Mouse (Mus musculus): Measurements from ENCODE around the gene Rcbtb2. TPM values are rescaled to one million over a fixed set of nuclear protein-coding genes. Genes with fewer than 3 reads are reported as not detected.
A peak's percentile ranks its signal among the peaks of the same experiment; 100 is the strongest.
"Not testable (repeated sequence)": the region's sequence is repeated elsewhere in the genome, so short reads cannot be mapped to it uniquely, and the experiment has no call there.

Rcbtb2 gene
- polyA plus RNA-seq, 1 experiment from 2014 or later = 136 TPM

- Histone ChIP-seq H3K27me3 (ENCODE audit: control insufficient read depth, insufficient read depth, low read length) (no peaks in the 10 kb centered on the region), H3K9me3 (ENCODE audit: control insufficient read depth, low read length) (no peaks in the 10 kb centered on the region), H3K4me2 (replicated peaks; ENCODE audit: low read depth, low read length) (no peak overlapping the region), H3K36me3 (ENCODE audit: control insufficient read depth, insufficient read depth, low read length) (no peaks in the 10 kb centered on the region), H3K4me1 (ENCODE audit: control insufficient read depth, insufficient read depth, low read length) (0 out of 2 replicates have a peak, but pooled peaks cover 3% of the 10 kb centered on the region), H3K27ac (ENCODE audit: low read depth, low read length) (no peak overlapping the region), H3K4me3 (ENCODE audit: low read length) (no peak overlapping the region), H3K9ac (ENCODE audit: low read depth, low read length) (no peak overlapping the region)
- ATAC-seq (ENCODE audit: low FRiP score, low TSS enrichment) = no peak
- 86% methylated on average over 1 of the region's 1 CpGs for WGBS
Observed at GRCm38 (mm10) chr14:73111091-73111490, 11.7 kb upstream of the Rcbtb2 start.

DNA sequence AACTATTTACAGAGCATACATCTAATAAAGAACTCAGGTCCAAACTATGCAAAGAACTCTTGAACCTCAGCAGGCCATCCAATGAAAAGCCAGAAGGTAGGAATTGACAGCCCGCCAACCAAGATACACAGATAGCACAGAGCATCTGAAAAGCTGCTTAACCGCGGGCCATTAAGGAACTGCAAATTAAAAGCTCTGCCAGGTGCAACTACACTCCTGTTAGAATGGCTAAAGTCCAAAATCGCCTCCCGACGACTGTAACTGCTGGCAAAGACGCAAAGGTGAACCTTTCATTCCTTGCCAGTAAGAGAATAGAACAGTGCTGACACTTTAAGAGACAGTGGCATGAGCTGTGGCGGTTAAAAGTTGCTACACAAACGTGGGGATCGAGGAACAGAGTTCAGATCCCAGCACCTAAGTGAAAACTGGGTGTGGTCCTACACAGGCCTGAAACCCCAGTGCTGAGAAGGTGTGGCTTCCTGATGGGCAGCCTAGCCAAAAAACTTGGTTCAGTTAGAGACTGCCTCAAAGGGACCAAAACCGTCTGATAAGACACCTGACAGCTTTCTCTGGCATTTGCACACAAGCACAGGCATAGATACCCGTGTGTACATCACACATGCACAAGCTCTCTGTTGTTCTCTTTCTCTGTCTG, 10.5 kb upstream of the Rcbtb2 start:
- Histone ChIP-seq H3K4me1 (ENCODE audit: control insufficient read depth, insufficient read depth, low read length) (0 out of 2 replicates have a peak, but pooled peaks cover under 1% of the 10 kb centered on the region), H3K9me3 (ENCODE audit: control insufficient read depth, low read length) (no peaks in the 10 kb centered on the region), H3K27me3 (ENCODE audit: control insufficient read depth, insufficient read depth, low read length) (no peaks in the 10 kb centered on the region), H3K4me2 (replicated peaks; ENCODE audit: low read depth, low read length) (no peak overlapping the region), H3K36me3 (ENCODE audit: control insufficient read depth, insufficient read depth, low read length) (no peaks in the 10 kb centered on the region), H3K9ac (ENCODE audit: low read depth, low read length) (no peak overlapping the region), H3K27ac (ENCODE audit: low read depth, low read length) (no peak overlapping the region), H3K4me3 (ENCODE audit: low read length) (no peak overlapping the region)
- no peak for ATAC-seq (ENCODE audit: low FRiP score, low TSS enrichment)
- WGBS = 75% methylated on average over 12 of the region's 12 CpGs

DNA sequence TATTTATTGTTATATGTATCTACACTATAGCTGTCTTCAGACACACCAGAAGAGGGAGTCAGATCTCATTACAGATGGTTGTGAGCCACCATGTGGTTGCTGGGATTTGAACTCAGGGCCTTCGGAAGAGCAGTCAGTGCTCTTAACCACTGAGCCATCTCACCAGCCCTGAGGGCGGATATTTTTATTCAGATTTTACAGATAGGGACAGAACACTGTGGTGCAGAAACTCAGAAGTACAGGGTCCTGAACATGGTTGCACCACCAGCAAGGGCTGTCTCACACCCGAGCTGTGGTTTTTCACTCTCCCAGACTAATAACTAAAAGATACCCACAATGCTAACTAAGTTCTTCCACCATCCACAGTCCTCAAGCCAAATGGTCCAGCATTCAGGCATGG, 7.9 kb upstream of the Rcbtb2 start:
- H3K9ac ChIP-seq (ENCODE audit: low read depth, low read length); H3K4me1 ChIP-seq (ENCODE audit: control insufficient read depth, insufficient read depth, low read length); H3K27ac ChIP-seq (ENCODE audit: low read depth, low read length); H3K9me3 ChIP-seq (ENCODE audit: control insufficient read depth, low read length); H3K4me3 ChIP-seq (ENCODE audit: low read length); H3K27me3 ChIP-seq (ENCODE audit: control insufficient read depth, insufficient read depth, low read length); H3K36me3 ChIP-seq (ENCODE audit: control insufficient read depth, insufficient read depth, low read length); ATAC-seq (ENCODE audit: low FRiP score, low TSS enrichment); H3K4me2 ChIP-seq (replicated peaks; ENCODE audit: low read depth, low read length): not testable (repeated sequence)
- 88% methylated on average over 3 of the region's 3 CpGs for WGBS

- no peaks in the 10 kb centered on the region for H3K9me3 ChIP-seq (ENCODE audit: control insufficient read depth, low read length)
- H3K4me2 ChIP-seq (replicated peaks; ENCODE audit: low read depth, low read length) = no peak overlapping the region
- no peaks in the 10 kb centered on the region for H3K4me1 ChIP-seq (ENCODE audit: control insufficient read depth, insufficient read depth, low read length)
- H3K9ac ChIP-seq (ENCODE audit: low read depth, low read length) = no peak overlapping the region
- H3K27me3 ChIP-seq (ENCODE audit: control insufficient read depth, insufficient read depth, low read length) = no peaks in the 10 kb centered on the region
- WGBS = 87% methylated on average over 2 of the region's 2 CpGs
- no peaks in the 10 kb centered on the region for H3K36me3 ChIP-seq (ENCODE audit: control insufficient read depth, insufficient read depth, low read length)
- H3K4me3 ChIP-seq (ENCODE audit: low read length) = no peak overlapping the region
- no peak overlapping the region for H3K27ac ChIP-seq (ENCODE audit: low read depth, low read length)
- ATAC-seq (ENCODE audit: low FRiP score, low TSS enrichment) = no peak
Observed at GRCm38 (mm10) chr14:73116301-73116700, 6.5 kb upstream of the Rcbtb2 start.

DNA sequence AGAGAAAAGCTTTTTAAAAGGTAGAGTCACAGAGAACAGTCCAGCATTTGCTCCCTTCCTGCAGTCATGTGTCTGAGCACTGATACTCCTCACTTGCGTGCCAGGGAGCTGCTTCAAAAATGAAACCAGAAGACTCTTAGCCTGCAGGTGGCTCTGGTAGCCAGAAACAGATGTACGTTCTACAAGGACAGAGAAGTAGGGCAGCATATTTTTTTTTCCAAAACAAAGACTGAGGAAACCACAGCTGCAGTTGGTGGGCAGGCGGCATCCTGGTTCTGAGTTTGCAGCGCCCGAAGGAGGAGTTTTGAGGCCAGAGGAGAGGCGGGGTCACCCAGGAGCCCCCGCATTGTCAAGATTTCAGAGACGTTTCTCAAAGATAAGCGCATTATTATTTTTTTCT, 5.9 kb upstream of the Rcbtb2 start:
- Histone ChIP-seq H3K9ac (ENCODE audit: low read depth, low read length) (no peak overlapping the region), H3K4me1 (ENCODE audit: control insufficient read depth, insufficient read depth, low read length) (no peaks in the 10 kb centered on the region), H3K4me2 (replicated peaks; ENCODE audit: low read depth, low read length) (0 out of 2 replicates have a peak overlapping the region, but pooled peaks have one; percentile 4), H3K27ac (ENCODE audit: low read depth, low read length) (no peak overlapping the region), H3K4me3 (ENCODE audit: low read length) (no peak overlapping the region), H3K36me3 (ENCODE audit: control insufficient read depth, insufficient read depth, low read length) (no peaks in the 10 kb centered on the region), H3K27me3 (ENCODE audit: control insufficient read depth, insufficient read depth, low read length) (no peaks in the 10 kb centered on the region), H3K9me3 (ENCODE audit: control insufficient read depth, low read length) (no peaks in the 10 kb centered on the region)
- WGBS = 48% methylated on average over 9 of the region's 9 CpGs
- ATAC-seq (ENCODE audit: low FRiP score, low TSS enrichment) = no peak

DNA sequence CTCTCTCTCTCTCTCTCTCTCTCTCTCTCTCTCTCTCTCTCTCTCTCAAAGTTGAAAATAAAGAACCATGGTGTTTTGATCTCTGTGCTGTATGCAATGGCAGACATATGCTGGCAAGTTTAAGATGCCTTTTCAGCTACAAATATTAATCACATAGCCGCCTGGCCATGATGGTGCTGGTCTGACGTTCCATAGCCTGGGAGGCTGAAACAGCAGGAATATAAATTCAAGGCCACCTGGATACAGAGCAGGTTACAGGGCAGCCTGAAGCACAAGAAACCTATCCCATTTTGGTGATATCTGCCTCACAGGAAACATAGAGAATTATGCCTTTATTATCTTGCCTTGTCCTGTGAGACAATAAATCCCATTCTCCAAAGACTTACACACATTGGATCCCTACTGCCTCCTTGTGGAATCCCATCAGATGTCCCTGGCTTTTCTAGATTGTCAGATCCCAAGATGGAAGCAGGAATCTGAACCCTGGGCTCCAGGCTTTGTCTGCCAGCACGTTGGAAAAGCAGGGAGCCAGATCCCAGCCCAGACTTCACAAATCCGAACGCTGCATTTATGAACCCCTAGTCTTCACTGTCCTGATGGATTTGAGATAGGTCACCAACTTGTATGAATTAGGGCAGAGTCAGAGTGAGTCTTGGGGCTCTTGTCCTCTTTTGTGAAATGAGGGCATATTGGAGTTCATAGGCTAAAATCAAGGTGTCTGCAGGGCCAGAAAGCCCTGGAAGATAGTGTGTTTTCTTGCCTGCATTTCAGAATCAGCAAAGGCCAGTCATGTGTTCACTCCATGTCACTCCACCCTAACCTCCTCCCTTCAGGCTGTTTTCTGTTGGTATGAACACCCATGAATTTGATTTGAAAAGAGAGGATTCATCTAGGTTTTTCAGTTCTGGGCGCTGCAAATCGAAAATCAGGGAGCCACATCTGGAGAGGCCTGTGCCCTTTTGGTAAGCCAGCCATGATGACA, 5.1 kb upstream of the Rcbtb2 start:
- no peaks in the 10 kb centered on the region for H3K36me3 ChIP-seq (ENCODE audit: control insufficient read depth, insufficient read depth, low read length)
- H3K4me1 ChIP-seq (ENCODE audit: control insufficient read depth, insufficient read depth, low read length) = no peaks in the 10 kb centered on the region
- no peaks in the 10 kb centered on the region for H3K27me3 ChIP-seq (ENCODE audit: control insufficient read depth, insufficient read depth, low read length)
- no peak overlapping the region for H3K27ac ChIP-seq (ENCODE audit: low read depth, low read length)
- no peak for ATAC-seq (ENCODE audit: low FRiP score, low TSS enrichment)
- WGBS = 79% methylated on average over 7 of the region's 7 CpGs
- no peak overlapping the region for H3K4me3 ChIP-seq (ENCODE audit: low read length)
- H3K4me2 ChIP-seq (replicated peaks; ENCODE audit: low read depth, low read length) = no peak overlapping the region
- no peak overlapping the region for H3K9ac ChIP-seq (ENCODE audit: low read depth, low read length)
- no peaks in the 10 kb centered on the region for H3K9me3 ChIP-seq (ENCODE audit: control insufficient read depth, low read length)

DNA sequence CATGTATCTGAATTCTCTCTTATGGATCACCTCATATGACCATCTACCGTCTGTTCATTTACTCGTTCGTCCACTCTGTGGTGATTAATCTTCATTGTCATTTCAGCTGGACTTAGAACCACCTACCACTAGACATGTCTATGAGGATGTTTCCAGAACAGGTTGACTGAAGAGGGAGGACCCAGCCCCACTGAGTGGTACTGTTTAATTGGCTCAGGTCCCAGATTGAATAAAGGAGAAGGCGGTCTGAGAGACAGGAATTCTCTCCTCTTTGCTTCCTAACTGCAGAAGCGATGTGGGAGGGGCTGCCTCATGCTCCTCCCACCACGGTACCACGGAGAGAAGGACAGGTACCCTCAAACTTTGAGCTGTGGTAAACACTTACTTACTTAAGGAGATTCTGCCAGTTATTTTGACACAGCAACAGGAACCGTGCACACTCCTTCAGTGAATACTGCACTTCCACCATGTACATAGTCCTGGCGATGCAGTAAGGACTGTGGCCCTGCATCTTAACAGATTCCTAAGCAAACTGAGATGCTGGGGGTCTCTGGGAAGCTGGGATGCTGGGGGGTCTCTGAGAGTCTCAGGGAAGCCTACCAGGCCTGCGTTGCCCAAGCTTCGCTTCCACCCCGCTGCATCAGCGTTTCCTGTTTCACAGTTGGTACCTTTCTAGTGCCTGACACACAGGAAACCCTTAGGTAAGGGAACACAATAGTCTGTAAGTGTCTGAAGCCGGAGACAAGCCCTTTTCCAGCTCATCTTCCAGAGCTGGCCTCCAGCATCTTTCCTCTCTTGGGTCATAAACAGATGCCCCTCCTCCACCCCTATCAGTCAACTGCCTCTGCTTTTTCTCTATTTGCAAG, 4.1 kb upstream of the Rcbtb2 start:
- H3K27me3 ChIP-seq (ENCODE audit: control insufficient read depth, insufficient read depth, low read length) = no peaks in the 10 kb centered on the region
- no peak for ATAC-seq (ENCODE audit: low FRiP score, low TSS enrichment)
- WGBS = 80% methylated on average over 14 of the region's 14 CpGs
- H3K9ac ChIP-seq (ENCODE audit: low read depth, low read length) = no peak overlapping the region
- H3K4me1 ChIP-seq (ENCODE audit: control insufficient read depth, insufficient read depth, low read length) = no peaks in the 10 kb centered on the region
- H3K4me2 ChIP-seq (replicated peaks; ENCODE audit: low read depth, low read length) = no peak overlapping the region
- no peak overlapping the region for H3K4me3 ChIP-seq (ENCODE audit: low read length)
- H3K9me3 ChIP-seq (ENCODE audit: control insufficient read depth, low read length) = no peaks in the 10 kb centered on the region
- no peak overlapping the region for H3K27ac ChIP-seq (ENCODE audit: low read depth, low read length)
- H3K36me3 ChIP-seq (ENCODE audit: control insufficient read depth, insufficient read depth, low read length) = no peaks in the 10 kb centered on the region

GRCm38 (mm10) chr14:73119459-73119858, 3.4 kb upstream of the Rcbtb2 start:
- ATAC-seq (ENCODE audit: low FRiP score, low TSS enrichment) = no peak
- no peak overlapping the region for H3K9ac ChIP-seq (ENCODE audit: low read depth, low read length)
- no peak overlapping the region for H3K4me3 ChIP-seq (ENCODE audit: low read length)
- no peak overlapping the region for H3K4me2 ChIP-seq (replicated peaks; ENCODE audit: low read depth, low read length)
- no peaks in the 10 kb centered on the region for H3K9me3 ChIP-seq (ENCODE audit: control insufficient read depth, low read length)
- no peaks in the 10 kb centered on the region for H3K4me1 ChIP-seq (ENCODE audit: control insufficient read depth, insufficient read depth, low read length)
- no peaks in the 10 kb centered on the region for H3K27me3 ChIP-seq (ENCODE audit: control insufficient read depth, insufficient read depth, low read length)
- no peak overlapping the region for H3K27ac ChIP-seq (ENCODE audit: low read depth, low read length)
- H3K36me3 ChIP-seq (ENCODE audit: control insufficient read depth, insufficient read depth, low read length) = no peaks in the 10 kb centered on the region
- 44% methylated on average over 6 of the region's 6 CpGs for WGBS
